Mouse (Mus musculus) brain, embryonic 14.5 days (tissue): ENCODE measurements around the gene Ndrg3. TPM values are rescaled to one million over a fixed set of nuclear protein-coding genes. Genes with fewer than 3 reads are reported as not detected.

ENCODE experiments used
- DNase-seq: peaks from one replicate; pipeline ENCODE4 v3.0.0-alpha.2; 2011; ENCODE audit warnings: low read depth
- CTCF ChIP-seq: fragments of 200-500 bp; IDR thresholded peaks from 2 replicates; pipeline ENCODE4 v1.5.1; 2012; ENCODE audit warnings: inconsistent platforms, mild to moderate bottlenecking, moderate library complexity, borderline replicate concordance; ENCODE audit not compliant: insufficient read depth, insufficient read length; ENCODE audit errors: extremely low read depth
- POLR2A ChIP-seq: fragments of 200-500 bp; IDR thresholded peaks from 2 replicates; pipeline ENCODE4 v1.6.1; 2012; ENCODE audit warnings: mild to moderate bottlenecking, inconsistent platforms, borderline replicate concordance; ENCODE audit not compliant: poor library complexity, insufficient read depth, insufficient read length, severe bottlenecking; ENCODE audit errors: extremely low read depth
- polyA plus RNA-seq: library from polyadenylated mRNA; depleted of rRNA; stranded (reverse); fragments of >200 nt; gene quantifications from 2 replicates; pipeline ENCODE4 v1.2.3, GENCODE M21; 2012; rRNA removed

Gene Ndrg3
- 123 and 144 TPM in 2 replicates for polyA plus RNA-seq

DNA sequence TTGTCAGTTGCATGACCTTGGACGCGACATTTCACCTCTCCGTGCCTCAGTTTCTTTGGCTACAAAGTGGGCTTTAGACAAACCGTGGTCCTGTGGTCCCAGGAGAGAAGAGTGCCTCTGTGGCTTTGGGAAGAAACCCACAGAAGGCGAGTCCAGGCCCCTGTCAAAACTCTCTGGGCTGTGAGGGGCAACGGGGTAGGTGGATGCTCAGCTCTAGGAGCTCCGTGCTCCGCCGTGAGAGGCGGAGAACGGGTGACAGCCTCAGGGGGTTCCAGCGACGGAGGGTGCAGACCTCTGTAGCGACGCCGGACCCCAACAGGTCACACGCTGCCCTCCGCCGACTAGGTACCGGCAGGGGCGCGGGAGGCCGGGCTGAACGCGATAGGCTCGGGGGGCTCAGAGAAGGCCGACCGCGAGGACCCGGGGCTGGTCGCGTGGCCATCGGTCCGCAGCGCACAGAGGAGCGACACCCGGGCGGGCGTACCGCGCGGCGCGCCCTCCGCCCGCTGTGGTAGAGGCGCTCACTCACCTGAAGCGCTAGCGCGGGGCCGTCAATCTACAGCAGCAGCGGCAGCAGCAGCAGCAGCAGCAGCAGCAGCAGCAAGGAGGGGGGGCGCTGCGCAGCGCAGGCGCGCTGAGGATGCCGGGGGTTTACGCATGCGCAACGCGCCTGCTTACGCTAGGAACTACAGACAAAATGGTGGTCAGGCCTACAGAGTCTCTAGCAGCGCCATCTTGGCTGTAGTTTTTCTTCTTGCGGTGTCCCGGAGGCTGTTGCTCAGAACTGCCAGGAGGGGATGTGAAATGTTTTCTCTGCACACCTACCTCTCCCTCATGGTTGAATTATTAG is at the start of gene Ndrg3:
TSS of gene Ndrg3 (minus strand) at position 587 of the 850 bp plus-strand sequence.
- peak; percentile 99 for DNase-seq
- TF ChIP-seq POLR2A = peak; percentile 47; the same call in 1 of the 2 replicates
- peak; percentile 47; the same call in 1 of the 2 replicates for TF ChIP-seq CTCF

DNA sequence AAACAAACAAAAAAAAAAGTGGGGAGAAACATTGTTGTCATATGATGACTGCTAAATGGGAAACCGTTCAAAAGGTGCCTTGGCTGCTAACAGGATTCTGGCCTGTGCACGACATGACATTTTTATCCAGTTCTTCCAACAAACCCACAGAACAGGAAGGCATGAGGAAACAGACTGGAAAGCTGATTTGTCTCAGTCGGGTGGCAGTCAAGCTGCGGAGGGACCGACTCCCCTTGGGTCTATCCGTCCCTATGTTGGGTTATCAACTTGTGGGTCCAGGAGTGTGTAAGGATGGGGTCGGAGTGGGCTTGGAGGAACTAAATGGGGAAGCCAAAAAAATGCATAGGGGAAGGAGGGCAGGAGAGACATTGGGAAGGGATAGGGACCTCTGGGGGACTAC is 49.6 kb upstream of the Ndrg3 start:
- DNase-seq = no peak
- no peak for TF ChIP-seq CTCF
- TF ChIP-seq POLR2A = no peak

DNA sequence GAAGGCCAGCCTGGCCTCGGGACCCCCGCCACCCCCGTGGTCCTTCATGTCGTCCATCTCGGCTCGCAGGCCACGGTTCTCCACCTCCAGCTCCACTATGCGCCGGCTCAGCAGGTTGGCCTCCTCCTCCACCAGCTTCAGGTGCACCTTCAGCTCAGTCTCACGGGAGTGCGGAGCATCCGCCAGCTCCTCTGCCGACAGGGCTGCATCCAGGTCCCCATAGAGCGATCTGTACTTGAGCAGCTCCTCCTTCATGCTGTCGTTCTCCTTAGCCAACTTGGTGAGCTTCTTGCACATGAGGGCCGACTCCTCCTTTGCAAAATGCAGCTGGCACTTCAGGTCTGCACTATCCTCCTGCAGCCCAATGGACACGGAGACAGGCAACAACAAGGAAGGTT is 48.8 kb upstream of the Ndrg3 start:
- no peak for DNase-seq
- no peak for TF ChIP-seq POLR2A
- TF ChIP-seq CTCF = no peak

DNA sequence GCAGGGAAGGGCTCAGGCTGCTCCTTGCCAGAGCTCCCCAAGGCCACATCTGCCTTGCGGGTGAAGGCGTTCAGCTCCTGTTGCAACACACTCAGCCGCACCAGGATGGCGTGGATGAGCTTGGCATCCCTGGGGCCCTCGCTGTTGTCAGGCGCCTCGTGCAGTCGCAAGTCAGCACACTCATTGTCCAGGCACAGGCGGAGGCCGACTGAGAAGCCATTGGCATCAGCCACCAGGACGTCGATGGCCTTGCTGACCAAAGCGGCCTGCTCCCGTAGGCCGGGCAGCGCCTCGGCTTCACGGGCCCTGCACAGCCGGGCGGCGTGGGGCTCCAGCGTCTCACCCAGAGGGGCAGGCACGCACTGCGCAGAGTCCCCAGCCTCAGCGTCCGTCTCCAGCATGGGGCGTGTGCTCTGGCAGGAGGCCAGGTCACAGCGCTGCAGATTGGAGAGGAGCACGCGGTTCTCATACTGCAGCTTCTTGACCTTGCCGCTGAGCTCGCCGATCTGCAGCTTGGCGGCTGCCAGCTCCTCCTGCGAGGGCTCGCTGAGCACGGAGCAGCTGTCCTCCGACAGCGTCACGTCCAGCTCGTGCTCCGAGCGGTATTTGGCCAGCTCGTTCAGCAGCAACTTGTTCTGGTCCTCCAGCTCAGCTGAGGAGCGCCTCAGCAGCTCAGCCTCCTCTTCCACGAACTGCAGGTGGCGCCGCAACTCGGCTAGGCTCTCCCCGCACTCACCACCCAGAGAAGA is 48.2 kb upstream of the Ndrg3 start:
- TF ChIP-seq POLR2A = no peak
- 0 out of 2 replicates have a peak, but pooled peaks have one; percentile 10 for TF ChIP-seq CTCF
- peak; percentile 62 for DNase-seq

DNA sequence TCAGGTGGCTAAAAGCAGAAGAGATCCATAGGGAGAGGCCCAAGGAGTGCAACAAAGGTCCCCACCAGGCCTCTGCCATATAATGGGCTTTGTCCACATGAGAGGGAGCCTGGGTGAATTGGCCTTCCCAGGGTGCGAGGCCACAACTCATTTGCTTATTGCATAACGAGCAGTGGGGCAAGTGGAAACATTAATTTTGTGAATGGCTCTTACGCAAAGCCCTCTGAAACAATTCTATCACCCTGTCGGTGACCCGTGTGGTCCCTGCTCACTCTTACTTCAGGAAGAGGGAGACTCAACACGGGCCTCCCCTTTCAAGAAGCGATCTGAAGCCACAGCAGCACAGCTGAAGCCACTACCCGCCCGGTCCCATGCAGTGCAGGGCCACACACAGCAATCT is 45.4 kb upstream of the Ndrg3 start:
- no peak for TF ChIP-seq POLR2A
- no peak for TF ChIP-seq CTCF
- DNase-seq = no peak

DNA sequence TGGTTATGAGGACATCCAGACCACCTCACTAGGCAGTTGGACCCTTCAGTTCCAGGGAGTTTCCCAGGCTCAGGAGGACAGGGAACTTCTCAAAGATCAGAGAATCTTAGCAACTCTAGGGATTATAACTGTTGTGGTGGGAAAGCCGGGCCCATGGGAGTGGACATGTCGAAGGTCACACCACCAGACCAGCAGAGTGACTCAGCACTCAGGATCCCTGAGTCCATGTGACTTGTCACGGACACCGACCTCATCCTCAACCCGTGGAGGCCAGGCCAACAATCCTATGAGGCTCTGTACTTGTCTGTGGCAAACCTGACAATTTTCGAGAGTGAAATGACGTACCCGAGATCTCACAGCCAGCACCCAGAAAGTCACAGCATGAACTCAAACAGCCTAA is 44.5 kb upstream of the Ndrg3 start:
- TF ChIP-seq POLR2A (no peak), CTCF (no peak)
- no peak for DNase-seq

DNA sequence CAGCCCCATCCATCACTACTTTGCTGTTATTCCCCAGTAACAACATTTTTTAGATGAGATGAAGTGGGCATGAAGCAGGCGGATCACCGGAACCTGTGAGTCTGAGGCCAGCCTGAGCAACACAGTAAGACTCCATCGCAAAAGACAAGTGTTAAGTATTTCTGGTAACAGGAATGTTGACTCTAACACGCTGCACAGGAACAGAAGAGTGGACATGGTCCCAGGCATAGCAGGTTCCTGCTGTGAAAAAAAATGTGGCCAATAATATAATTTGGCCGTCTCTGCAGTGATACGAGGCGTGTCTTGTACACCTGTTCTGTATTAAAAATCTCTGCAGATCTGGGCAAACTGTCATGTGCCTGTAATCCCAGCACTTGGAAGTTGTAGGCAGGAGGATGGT is 43.5 kb upstream of the Ndrg3 start:
- no peak for TF ChIP-seq POLR2A
- TF ChIP-seq CTCF = no peak
- DNase-seq = no peak

DNA sequence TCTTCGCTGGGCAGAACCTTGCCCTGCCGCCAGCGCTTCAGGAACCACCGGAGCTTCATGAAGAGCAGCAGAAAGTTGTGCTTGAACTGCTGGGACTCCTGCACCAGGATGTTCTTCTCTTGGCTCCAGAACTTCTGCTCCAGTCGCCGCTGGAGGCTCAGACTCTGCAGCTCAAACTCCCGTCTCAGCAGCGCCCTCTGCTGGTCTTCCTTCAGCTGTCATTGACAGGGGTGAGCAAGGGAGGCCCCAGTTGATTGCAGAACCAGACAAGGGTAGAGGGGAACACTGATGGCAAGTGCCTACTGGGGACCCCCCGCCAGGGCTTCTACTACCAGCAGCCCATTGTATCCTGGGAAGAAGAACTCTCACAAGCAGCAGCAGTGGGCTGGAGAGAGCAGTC is 38.9 kb upstream of the Ndrg3 start:
- TF ChIP-seq POLR2A (no peak), CTCF (peak; percentile 89)
- DNase-seq = peak; percentile 84

DNA sequence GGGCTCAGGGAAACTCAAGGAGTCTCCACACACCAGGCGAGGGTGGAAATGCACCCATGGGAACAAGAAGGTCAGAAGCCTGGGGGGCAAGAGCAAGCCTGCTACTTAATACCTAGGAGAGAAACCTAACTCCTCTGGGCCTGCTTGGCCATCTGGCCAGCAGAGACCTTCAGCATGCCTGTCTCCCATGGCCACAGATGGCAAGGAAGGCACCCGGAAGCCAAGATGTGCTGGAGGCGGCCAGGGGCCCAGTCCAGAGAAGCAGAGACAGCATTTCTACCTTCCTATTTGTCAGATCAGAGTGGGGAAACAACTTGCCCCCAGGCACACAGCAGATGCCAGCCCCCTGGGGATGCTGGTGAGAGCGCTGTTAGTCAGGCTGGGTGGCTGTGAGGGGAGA is 36.4 kb upstream of the Ndrg3 start:
- TF ChIP-seq POLR2A (no peak), CTCF (no peak)
- no peak for DNase-seq

DNA sequence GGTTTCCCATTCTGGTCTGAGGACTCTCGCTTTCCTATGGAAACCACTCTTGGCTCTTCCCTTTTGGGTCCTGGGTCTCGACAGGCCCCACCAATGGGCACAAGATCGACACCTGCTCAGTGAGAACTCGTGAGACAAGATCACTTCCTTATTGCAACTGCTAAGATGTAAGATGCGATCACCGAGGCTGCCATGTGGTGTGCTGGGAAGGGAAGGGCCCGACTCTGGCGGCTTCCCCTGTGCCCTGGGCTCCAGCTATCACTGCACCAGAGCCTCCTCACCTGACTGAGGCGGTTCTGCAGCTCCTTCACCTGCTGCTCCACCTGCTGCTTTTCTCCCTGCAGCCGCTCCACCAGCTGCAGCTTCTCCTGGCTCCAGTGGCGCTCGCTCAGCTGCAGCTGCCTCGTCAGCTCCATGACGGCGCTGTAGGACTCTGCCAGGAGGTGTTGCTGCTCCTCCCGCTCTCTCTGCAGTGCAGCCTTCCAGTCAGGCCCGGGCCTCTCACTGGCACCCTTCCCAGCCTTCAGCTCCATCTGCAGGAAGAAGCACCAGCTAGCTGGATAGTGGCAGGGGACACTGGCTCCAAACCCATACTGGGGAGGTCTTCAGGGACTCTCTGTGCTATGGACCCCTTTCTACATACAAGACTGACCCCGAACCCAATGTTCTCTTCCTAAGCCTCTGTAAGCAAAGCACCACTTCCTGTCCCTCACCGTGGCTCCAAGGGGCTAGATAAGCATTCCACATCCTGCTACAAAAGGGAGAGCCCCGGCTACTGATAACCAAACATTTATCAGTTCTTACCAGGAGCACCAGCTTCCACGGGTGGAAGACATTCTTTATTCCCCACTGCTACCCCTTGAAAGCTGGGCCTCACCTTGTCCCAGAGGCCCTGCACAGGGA is 35.5 kb upstream of the Ndrg3 start:
- no peak for TF ChIP-seq CTCF
- TF ChIP-seq POLR2A = no peak
- peak; percentile 61 for DNase-seq

DNA sequence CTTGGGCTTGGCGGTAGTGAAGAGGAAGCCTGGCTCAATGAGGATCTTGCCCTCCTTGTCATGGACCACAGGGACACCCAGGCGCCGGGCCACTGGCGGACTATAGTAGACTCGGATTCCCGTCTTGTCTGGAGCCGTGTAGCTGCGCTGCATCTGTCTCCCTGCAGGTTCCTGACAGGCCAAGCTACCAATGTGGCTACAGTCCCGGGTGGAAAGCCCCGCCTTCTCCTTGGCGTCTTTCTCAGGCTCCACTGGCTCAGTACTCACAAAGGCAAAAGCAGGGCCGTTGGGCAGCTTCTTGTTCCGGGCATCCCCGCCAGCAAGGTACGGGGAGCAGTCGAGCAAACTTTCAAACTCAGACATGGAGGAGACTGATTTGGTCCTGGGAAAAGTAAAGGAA is 29.3 kb upstream of the Ndrg3 start:
- no peak for TF ChIP-seq CTCF
- no peak for TF ChIP-seq POLR2A
- no peak for DNase-seq

DNA sequence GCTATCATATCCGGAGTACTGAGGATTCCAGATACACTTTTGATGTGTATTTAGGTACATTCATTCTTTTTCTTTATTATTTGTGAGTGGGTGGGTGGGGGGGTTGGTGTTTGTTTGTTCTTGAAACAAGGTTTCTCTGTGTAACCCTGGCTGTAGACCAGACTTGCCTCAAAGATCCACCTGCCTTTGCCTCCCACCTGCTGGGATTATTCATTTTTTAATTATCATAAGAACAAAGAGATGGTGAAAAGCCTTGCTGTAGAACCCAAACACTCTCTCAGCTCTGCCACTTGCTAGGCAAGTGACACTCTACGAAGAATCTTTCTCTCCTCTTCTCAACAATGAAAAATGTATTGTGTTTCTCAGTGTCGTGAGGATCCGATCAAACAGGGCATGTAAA is 27.4 kb upstream of the Ndrg3 start:
- DNase-seq = no peak
- TF ChIP-seq CTCF = no peak
- TF ChIP-seq POLR2A = no peak
